Mouse (Mus musculus): ENCODE results near the gene Cep63. TPM values are rescaled to one million over a fixed set of nuclear protein-coding genes. Genes with fewer than 3 reads are reported as not detected.
A peak's percentile ranks its signal among the peaks of the same experiment; 100 is the strongest.

The Cep63 gene
- polyA plus RNA-seq, 1 experiment: 4.1 TPM

GRCm38 (mm10) chr9:102542540-102542939, 83.8 kb downstream of the Cep63 start:
- no peak for TF ChIP-seq CTCF (IDR thresholded peaks at IDR 0.05; ENCODE audit: extremely low read depth, insufficient read depth, insufficient read length, insufficient replicate concordance)
- no peak for TF ChIP-seq POLR2A (IDR thresholded peaks at IDR 0.05; ENCODE audit: low read depth, low read length)
- 0 out of 2 replicates have a peak, but pooled peaks cover 2% of the 10 kb centered on the region for H3K27me3 ChIP-seq (ENCODE audit: control insufficient read depth, insufficient read depth, low read length)
- no peak overlapping the region for H3K27ac ChIP-seq (ENCODE audit: insufficient read depth, low read length)
- 19% methylated on average over 8 of the region's 8 CpGs for WGBS
- no peak overlapping the region for H3K4me3 ChIP-seq (ENCODE audit: extremely low read depth, insufficient read depth, insufficient read length)
- H3K36me3 ChIP-seq (ENCODE audit: control insufficient read depth, insufficient read depth, low read length): no peaks in the 10 kb centered on the region
- peaks cover 10% of the 10 kb centered on the region; the same call in 1 of the 2 replicates for H3K4me1 ChIP-seq (ENCODE audit: control insufficient read depth, insufficient read depth, insufficient read length)
- DNase-seq (ENCODE audit: low read depth in 1 of 2, low spot score in 2 of 2): no peak

GRCm38 (mm10) chr9:102541666-102542065, 84.7 kb downstream of the Cep63 start:
- 10% methylated on average over 10 of the region's 10 CpGs for WGBS
- Histone ChIP-seq H3K4me3 (ENCODE audit: extremely low read depth, insufficient read depth, insufficient read length) (no peak overlapping the region), H3K27me3 (ENCODE audit: control insufficient read depth, insufficient read depth, low read length) (peaks cover 5% of the 10 kb centered on the region; the same call in 1 of the 2 replicates)

DNA sequence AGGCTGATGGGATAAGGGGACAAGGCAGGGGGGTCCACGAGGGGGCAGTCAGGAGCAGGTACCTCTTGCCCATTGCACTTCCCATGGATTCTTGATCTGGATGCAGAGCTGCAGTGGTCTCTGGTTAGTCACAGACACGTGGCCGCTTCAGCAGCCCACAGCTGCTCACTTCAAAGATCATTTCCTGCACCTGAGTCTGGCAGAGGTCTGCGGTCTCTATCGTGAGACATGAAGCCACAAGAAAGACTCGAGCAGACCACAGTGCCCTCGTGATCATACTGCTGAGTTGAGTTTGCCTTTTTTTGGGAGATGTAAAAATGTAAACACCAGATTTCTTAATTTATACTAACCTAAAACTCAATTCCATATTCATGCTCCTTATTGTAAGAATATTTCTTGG, 86.6 kb downstream of the Cep63 start:
- DNase-seq (ENCODE audit: low read depth in 1 of 2, low spot score in 2 of 2): peak in 1 of 2 experiments; percentile 60
- TF ChIP-seq POLR2A (IDR thresholded peaks at IDR 0.05; ENCODE audit: low read depth, low read length): no peak
- TF ChIP-seq CTCF (IDR thresholded peaks at IDR 0.05; ENCODE audit: extremely low read depth, insufficient read depth, insufficient read length, insufficient replicate concordance): no peak
- peaks cover 10% of the 10 kb centered on the region; the same call in 1 of the 2 replicates for H3K4me1 ChIP-seq (ENCODE audit: control insufficient read depth, insufficient read depth, insufficient read length)
- H3K36me3 ChIP-seq (ENCODE audit: control insufficient read depth, insufficient read depth, low read length): no peaks in the 10 kb centered on the region
- peaks cover 5% of the 10 kb centered on the region; the same call in 1 of the 2 replicates for H3K27me3 ChIP-seq (ENCODE audit: control insufficient read depth, insufficient read depth, low read length)
- H3K4me3 ChIP-seq (ENCODE audit: extremely low read depth, insufficient read depth, insufficient read length): no peak overlapping the region
- H3K27ac ChIP-seq (ENCODE audit: insufficient read depth, low read length): no peak overlapping the region
- WGBS: 6% methylated on average over 7 of the region's 7 CpGs

More at GRCm38 (mm10) chr9:102541666-102542065, 84.7 kb downstream of the Cep63 start:
- Histone ChIP-seq H3K27ac (ENCODE audit: insufficient read depth, low read length) (no peak overlapping the region), H3K36me3 (ENCODE audit: control insufficient read depth, insufficient read depth, low read length) (no peaks in the 10 kb centered on the region), H3K4me1 (ENCODE audit: control insufficient read depth, insufficient read depth, insufficient read length) (peaks cover 10% of the 10 kb centered on the region; the same call in 1 of the 2 replicates)
- peak in 1 of 2 experiments; percentile 25 for DNase-seq (ENCODE audit: low read depth in 1 of 2, low spot score in 2 of 2)
- TF ChIP-seq CTCF (IDR thresholded peaks at IDR 0.05; ENCODE audit: extremely low read depth, insufficient read depth, insufficient read length, insufficient replicate concordance) (no peak), POLR2A (IDR thresholded peaks at IDR 0.05; ENCODE audit: low read depth, low read length) (no peak)

GRCm38 (mm10) chr9:102536968-102537367, 89.4 kb downstream of the Cep63 start:
- 78% methylated on average over 4 of the region's 4 CpGs for WGBS
- H3K4me3 ChIP-seq (ENCODE audit: extremely low read depth, insufficient read depth, insufficient read length): no peak overlapping the region
- H3K4me1 ChIP-seq (ENCODE audit: control insufficient read depth, insufficient read depth, insufficient read length): peaks cover 3% of the 10 kb centered on the region; the same call in 1 of the 2 replicates
- DNase-seq (ENCODE audit: low read depth in 1 of 2, low spot score in 2 of 2): no peak
- no peak for TF ChIP-seq POLR2A (IDR thresholded peaks at IDR 0.05; ENCODE audit: low read depth, low read length)
- TF ChIP-seq CTCF (IDR thresholded peaks at IDR 0.05; ENCODE audit: extremely low read depth, insufficient read depth, insufficient read length, insufficient replicate concordance): no peak
- peaks cover 4% of the 10 kb centered on the region; the same call in 1 of the 2 replicates for H3K27me3 ChIP-seq (ENCODE audit: control insufficient read depth, insufficient read depth, low read length)
- no peaks in the 10 kb centered on the region for H3K36me3 ChIP-seq (ENCODE audit: control insufficient read depth, insufficient read depth, low read length)
- no peak overlapping the region for H3K27ac ChIP-seq (ENCODE audit: insufficient read depth, low read length)

Other genes starting within 250 kb of the Cep63 start
- gene Ky, start 120.8 kb downstream of the Cep63 start, polyA plus RNA-seq (2012; rRNA removed): 0.16 and 0.29 TPM in 2 replicates
- 26.7 and 34.1 TPM in 2 replicates for gene Anapc13, start 238 bp downstream of the Cep63 start, polyA plus RNA-seq (2012; rRNA removed)
- 10.7 and 10.9 TPM in 2 replicates for gene Amotl2, start 90.1 kb upstream of the Cep63 start, polyA plus RNA-seq (2012; rRNA removed)
- gene Ryk, start 208.4 kb upstream of the Cep63 start, polyA plus RNA-seq (2012; rRNA removed): 6.8 and 8.8 TPM in 2 replicates

Measured in spleen, adult 2 months (tissue).